Mouse (Mus musculus): Measurements from ENCODE around the gene Arglu1. TPM values are rescaled to one million over a fixed set of nuclear protein-coding genes. Genes with fewer than 3 reads are reported as not detected.
A peak's percentile ranks its signal among the peaks of the same experiment; 100 is the strongest.

The Arglu1 gene
- 211 and 212 TPM in 2 replicates for polyA plus RNA-seq (2016; fragmentation: Nextera tagmentation; extraction: Ambion mirVana)

GRCm38 (mm10) chr8:8690146-8691092 lies at the start of gene Arglu1:
Gene Arglu1, minus strand, starts transcription at chr8:8690521.
- peak within 1 kb of the TSS; percentile 97 for H3K27ac ChIP-seq
- WGBS: 0% methylated on average over 80 of the region's 81 CpGs
- peak within 1 kb of the TSS; percentile 86 for H3K4me3 ChIP-seq (replicated peaks)
- no peaks in the 10 kb centered on the region for H3K9me3 ChIP-seq
- no peaks in the 10 kb centered on the region for H3K27me3 ChIP-seq
- peak within 1 kb of the TSS; percentile 98 for H3K9ac ChIP-seq (replicated peaks)
- peak within 1 kb of the TSS; percentile 65 for H3K4me2 ChIP-seq
- peak; percentile 93 for ATAC-seq (ENCODE audit: insufficient number of reproducible peaks, insufficient read depth, low FRiP score, low TSS enrichment, low read depth)
- peaks cover 37% of the 10 kb centered on the region for H3K4me1 ChIP-seq (replicated peaks)
- peaks cover 4% of the 10 kb centered on the region; the same call in 1 of the 2 replicates for H3K36me3 ChIP-seq

GRCm38 (mm10) chr8:8737271-8737670 lies 47.0 kb upstream of the Arglu1 start:
- H3K27me3 ChIP-seq: no peaks in the 10 kb centered on the region

GRCm38 (mm10) chr8:8736826-8737225 lies 46.5 kb upstream of the Arglu1 start:
- no peaks in the 10 kb centered on the region for H3K27me3 ChIP-seq
- WGBS: 37% methylated on average over 8 of the region's 8 CpGs
- H3K4me2 ChIP-seq: peak overlapping the region; percentile 24; the same call in 1 of the 2 replicates
- H3K4me1 ChIP-seq (replicated peaks): peaks cover 20% of the 10 kb centered on the region
- peak; percentile 64 for ATAC-seq (ENCODE audit: insufficient number of reproducible peaks, insufficient read depth, low FRiP score, low TSS enrichment, low read depth)
- no peaks in the 10 kb centered on the region for H3K9me3 ChIP-seq
- peak overlapping the region; percentile 64 for H3K27ac ChIP-seq
- no peak overlapping the region for H3K4me3 ChIP-seq (replicated peaks)
- no peak overlapping the region for H3K9ac ChIP-seq (replicated peaks)
- no peaks in the 10 kb centered on the region for H3K36me3 ChIP-seq

More at GRCm38 (mm10) chr8:8737271-8737670, 47.0 kb upstream of the Arglu1 start:
- H3K4me2 ChIP-seq: peak overlapping the region; percentile 24; the same call in 1 of the 2 replicates
- no peak overlapping the region for H3K4me3 ChIP-seq (replicated peaks)
- no peaks in the 10 kb centered on the region for H3K9me3 ChIP-seq
- ATAC-seq (ENCODE audit: insufficient number of reproducible peaks, insufficient read depth, low FRiP score, low TSS enrichment, low read depth): no peak
- peaks cover 20% of the 10 kb centered on the region for H3K4me1 ChIP-seq (replicated peaks)
- H3K27ac ChIP-seq: peak overlapping the region; percentile 64
- no peak overlapping the region for H3K9ac ChIP-seq (replicated peaks)
- WGBS: 88% methylated on average over 3 of the region's 3 CpGs
- no peaks in the 10 kb centered on the region for H3K36me3 ChIP-seq

GRCm38 (mm10) chr8:8733804-8734203 lies 43.5 kb upstream of the Arglu1 start:
- Histone ChIP-seq H3K4me2 (no peak overlapping the region), H3K36me3 (no peaks in the 10 kb centered on the region), H3K4me1 (replicated peaks) (peaks cover 20% of the 10 kb centered on the region), H3K27me3 (no peaks in the 10 kb centered on the region), H3K9ac (replicated peaks) (no peak overlapping the region), H3K4me3 (replicated peaks) (no peak overlapping the region), H3K9me3 (no peaks in the 10 kb centered on the region), H3K27ac (no peak overlapping the region)
- no peak for ATAC-seq (ENCODE audit: insufficient number of reproducible peaks, insufficient read depth, low FRiP score, low TSS enrichment, low read depth)
- 38% methylated on average over 4 of the region's 4 CpGs for WGBS

- Histone ChIP-seq H3K27me3 (0 out of 2 replicates have a peak, but pooled peaks cover 3% of the 10 kb centered on the region), H3K9me3 (no peaks in the 10 kb centered on the region), H3K4me1 (replicated peaks) (no peaks in the 10 kb centered on the region), H3K4me2 (no peak overlapping the region), H3K9ac (replicated peaks) (no peak overlapping the region), H3K27ac (no peak overlapping the region), H3K4me3 (replicated peaks) (no peak overlapping the region), H3K36me3 (no peaks in the 10 kb centered on the region)
- ATAC-seq (ENCODE audit: insufficient number of reproducible peaks, insufficient read depth, low FRiP score, low TSS enrichment, low read depth): no peak
- WGBS: 82% methylated on average over 2 of the region's 2 CpGs
These were observed 38.3 kb upstream of the Arglu1 start for GRCm38 (mm10) chr8:8728643-8729042.

GRCm38 (mm10) chr8:8726547-8726946 lies 36.2 kb upstream of the Arglu1 start:
- ATAC-seq (ENCODE audit: insufficient number of reproducible peaks, insufficient read depth, low FRiP score, low TSS enrichment, low read depth): no peak

GRCm38 (mm10) chr8:8704813-8705212 lies 14.5 kb upstream of the Arglu1 start:
- H3K4me1 ChIP-seq (replicated peaks): no peaks in the 10 kb centered on the region
- no peak overlapping the region for H3K4me3 ChIP-seq (replicated peaks)
- no peak overlapping the region for H3K9ac ChIP-seq (replicated peaks)
- no peak for ATAC-seq (ENCODE audit: insufficient number of reproducible peaks, insufficient read depth, low FRiP score, low TSS enrichment, low read depth)
- H3K27me3 ChIP-seq: no peaks in the 10 kb centered on the region
- WGBS: 76% methylated on average over 9 of the region's 9 CpGs
- H3K27ac ChIP-seq: no peak overlapping the region
- 0 out of 2 replicates have a peak, but pooled peaks cover 4% of the 10 kb centered on the region for H3K9me3 ChIP-seq
- no peaks in the 10 kb centered on the region for H3K36me3 ChIP-seq
- H3K4me2 ChIP-seq: no peak overlapping the region

More at GRCm38 (mm10) chr8:8726547-8726946, 36.2 kb upstream of the Arglu1 start:
- WGBS: 77% methylated on average over 2 of the region's 2 CpGs
- Histone ChIP-seq H3K36me3 (no peaks in the 10 kb centered on the region), H3K27ac (no peak overlapping the region), H3K9ac (replicated peaks) (no peak overlapping the region), H3K4me2 (no peak overlapping the region), H3K4me3 (replicated peaks) (no peak overlapping the region), H3K9me3 (no peaks in the 10 kb centered on the region), H3K27me3 (0 out of 2 replicates have a peak, but pooled peaks cover 3% of the 10 kb centered on the region), H3K4me1 (replicated peaks) (no peaks in the 10 kb centered on the region)

- no peaks in the 10 kb centered on the region for H3K36me3 ChIP-seq
- no peak overlapping the region for H3K9ac ChIP-seq (replicated peaks)
- H3K27me3 ChIP-seq: no peaks in the 10 kb centered on the region
- 0 out of 2 replicates have a peak, but pooled peaks cover 4% of the 10 kb centered on the region for H3K9me3 ChIP-seq
- no peak overlapping the region for H3K4me3 ChIP-seq (replicated peaks)
- no peaks in the 10 kb centered on the region for H3K4me1 ChIP-seq (replicated peaks)
- H3K27ac ChIP-seq: no peak overlapping the region
- no peak for ATAC-seq (ENCODE audit: insufficient number of reproducible peaks, insufficient read depth, low FRiP score, low TSS enrichment, low read depth)
- no peak overlapping the region for H3K4me2 ChIP-seq
- WGBS: 80% methylated on average over 2 of the region's 2 CpGs
These were observed 13.3 kb upstream of the Arglu1 start for GRCm38 (mm10) chr8:8703668-8704067.

GRCm38 (mm10) chr8:8700821-8701220 lies 10.5 kb upstream of the Arglu1 start:
- no peaks in the 10 kb centered on the region for H3K27me3 ChIP-seq
- H3K27ac ChIP-seq: no peak overlapping the region
- no peak for ATAC-seq (ENCODE audit: insufficient number of reproducible peaks, insufficient read depth, low FRiP score, low TSS enrichment, low read depth)
- H3K9ac ChIP-seq (replicated peaks): no peak overlapping the region
- H3K36me3 ChIP-seq: no peaks in the 10 kb centered on the region
- 90% methylated on average over 10 of the region's 10 CpGs for WGBS
- H3K4me2 ChIP-seq: no peak overlapping the region
- 0 out of 2 replicates have a peak, but pooled peaks cover 4% of the 10 kb centered on the region for H3K9me3 ChIP-seq
- no peaks in the 10 kb centered on the region for H3K4me1 ChIP-seq (replicated peaks)
- no peak overlapping the region for H3K4me3 ChIP-seq (replicated peaks)

- Histone ChIP-seq H3K9me3 (0 out of 2 replicates have a peak, but pooled peaks cover 4% of the 10 kb centered on the region), H3K4me1 (replicated peaks) (no peaks in the 10 kb centered on the region), H3K27ac (no peak overlapping the region), H3K27me3 (no peaks in the 10 kb centered on the region), H3K4me3 (replicated peaks) (no peak overlapping the region), H3K9ac (replicated peaks) (no peak overlapping the region), H3K36me3 (no peaks in the 10 kb centered on the region), H3K4me2 (no peak overlapping the region)
- WGBS: 73% methylated on average over 4 of the region's 4 CpGs
- no peak for ATAC-seq (ENCODE audit: insufficient number of reproducible peaks, insufficient read depth, low FRiP score, low TSS enrichment, low read depth)
These were observed 9.9 kb upstream of the Arglu1 start for GRCm38 (mm10) chr8:8700229-8700628.

GRCm38 (mm10) chr8:8689454-8690145 lies 721 bp downstream of the Arglu1 start:
- Histone ChIP-seq H3K4me3 (replicated peaks) (peak overlapping the region; percentile 86), H3K36me3 (peaks cover 4% of the 10 kb centered on the region; the same call in 1 of the 2 replicates), H3K9me3 (no peaks in the 10 kb centered on the region), H3K9ac (replicated peaks) (peak overlapping the region; percentile 98), H3K27ac (peak overlapping the region; percentile 97), H3K4me1 (replicated peaks) (peaks cover 40% of the 10 kb centered on the region), H3K27me3 (no peaks in the 10 kb centered on the region), H3K4me2 (peak overlapping the region; percentile 65)
- peak; percentile 57; the same call in 1 of the 2 replicates for ATAC-seq (ENCODE audit: insufficient number of reproducible peaks, insufficient read depth, low FRiP score, low TSS enrichment, low read depth)
- WGBS: under 1% methylated on average over 68 of the region's 68 CpGs

Data from limb, embryonic 12.5 days (tissue).